Mouse (Mus musculus): ENCODE data around the gene Gabarap.
"Not testable (repeated sequence)": the region's sequence is repeated elsewhere in the genome, so short reads cannot be mapped to it uniquely, and the experiment has no call there.

The Gabarap gene

DNA sequence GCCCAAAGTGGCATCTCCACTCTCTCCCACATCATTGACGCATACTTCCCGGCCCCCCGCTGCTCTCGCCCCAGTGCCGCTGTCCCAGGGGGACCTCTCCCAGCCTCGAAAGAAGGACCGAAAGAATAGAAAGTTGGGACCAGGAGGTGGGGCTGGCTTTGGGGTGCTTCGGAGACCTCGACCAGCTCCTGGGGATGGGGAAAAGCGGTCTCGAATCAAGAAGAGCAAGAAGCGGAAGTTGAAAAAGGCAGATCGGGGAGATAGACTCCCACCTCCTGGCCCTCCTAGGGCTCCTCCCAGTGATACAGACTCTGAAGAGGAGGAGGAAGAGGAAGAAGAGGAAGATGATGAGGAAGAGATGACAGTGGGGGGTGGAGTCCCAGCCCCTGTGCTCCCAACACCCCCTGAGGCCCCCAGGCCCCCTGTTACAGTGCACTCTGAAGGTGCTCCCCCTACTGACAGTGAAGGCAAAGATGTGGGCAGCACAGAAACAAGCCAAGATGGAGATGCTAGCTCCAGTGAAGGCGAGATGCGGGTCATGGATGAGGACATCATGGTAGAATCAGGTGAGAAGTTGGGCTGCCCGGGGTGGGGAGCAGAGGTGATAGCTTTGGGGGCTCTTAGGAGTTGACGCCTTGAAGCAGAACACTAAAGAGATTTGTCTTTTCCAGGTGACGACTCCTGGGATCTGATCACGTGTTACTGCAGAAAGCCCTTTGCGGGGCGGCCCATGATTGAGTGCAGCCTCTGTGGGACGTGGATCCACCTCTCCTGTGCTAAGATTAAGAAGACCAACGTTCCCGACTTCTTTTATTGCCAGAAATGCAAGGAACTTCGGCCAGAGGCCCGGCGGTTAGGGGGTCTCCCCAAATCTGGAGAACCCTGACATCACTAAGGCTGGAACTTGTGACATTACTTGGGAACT, 7.9 kb downstream of the Gabarap start:
- DNase-seq (ENCODE audit: low read depth, low spot score), result no peak

DNA sequence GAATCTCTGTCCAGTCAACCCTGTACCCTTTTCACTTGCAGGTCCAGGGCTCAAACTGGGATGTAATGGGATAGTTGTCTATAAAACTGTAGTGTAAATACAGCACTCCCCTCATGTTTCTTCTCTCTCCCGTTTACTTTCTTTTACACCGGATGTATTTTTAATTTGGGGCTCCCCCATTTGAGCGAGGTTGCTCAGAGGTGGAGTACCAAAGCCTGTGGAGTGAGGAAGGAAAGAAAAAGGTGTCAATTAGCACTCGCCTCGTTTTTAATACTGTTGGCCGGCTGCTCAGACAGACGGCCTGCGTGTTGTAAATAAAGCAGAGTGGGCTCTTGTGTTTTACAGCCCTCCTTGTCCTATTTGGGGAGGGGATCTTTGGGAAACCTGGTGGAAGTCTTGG, 8.7 kb downstream of the Gabarap start:
- peak; percentile 49 for DNase-seq (ENCODE audit: low read depth, low spot score)

DNA sequence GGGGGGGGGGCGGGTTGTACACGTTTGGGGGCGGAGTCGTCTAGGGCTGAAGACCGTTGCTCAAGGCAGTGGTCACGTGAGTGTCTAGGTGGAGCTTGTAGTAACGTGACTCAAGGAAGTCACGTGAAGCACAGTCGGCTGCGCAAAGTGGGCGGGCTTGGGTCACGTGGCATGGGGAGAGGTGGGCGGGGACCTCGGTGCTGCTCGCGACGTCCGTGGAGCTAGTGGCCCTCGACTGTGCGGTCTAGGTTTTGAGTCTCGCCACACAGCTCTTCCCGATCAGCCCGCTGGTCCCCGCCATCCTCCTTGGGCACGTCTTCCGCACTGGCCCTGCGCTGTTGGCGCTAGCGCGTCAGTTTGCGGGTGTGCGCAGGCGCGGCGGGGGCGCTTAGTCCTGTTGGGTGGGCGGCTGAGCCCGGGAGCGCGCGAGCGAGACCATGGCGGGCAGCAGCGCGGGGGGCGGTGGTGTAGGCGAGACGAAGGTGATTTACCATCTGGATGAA, 9.5 kb downstream of the Gabarap start, which contains the start of gene Dvl2:
TSS of gene Dvl2 (plus strand) at position 200 of the 503 bp plus-strand sequence.
- peak; percentile 98 for DNase-seq (ENCODE audit: low read depth, low spot score)

DNA sequence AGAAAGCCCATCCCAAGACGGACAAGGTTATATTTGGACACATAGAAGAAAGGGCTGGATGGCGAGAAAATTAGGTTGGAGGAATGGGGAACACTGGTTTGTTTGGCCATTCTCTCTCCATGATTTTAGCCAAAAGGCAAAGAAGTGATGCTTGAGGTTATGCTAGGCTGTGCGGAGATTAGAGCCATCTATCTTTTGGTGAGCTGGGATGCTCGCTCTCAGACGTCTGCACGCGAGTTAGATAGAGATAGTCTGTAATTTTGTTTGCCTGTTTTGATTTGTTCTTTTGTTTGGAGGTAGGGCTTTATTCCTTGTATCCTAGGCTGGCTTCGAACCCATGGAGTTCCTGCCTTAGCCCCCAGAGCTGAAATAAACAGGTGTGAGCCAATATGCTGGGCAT, 10.2 kb downstream of the Gabarap start:
- DNase-seq (ENCODE audit: low read depth, low spot score), result no peak

DNA sequence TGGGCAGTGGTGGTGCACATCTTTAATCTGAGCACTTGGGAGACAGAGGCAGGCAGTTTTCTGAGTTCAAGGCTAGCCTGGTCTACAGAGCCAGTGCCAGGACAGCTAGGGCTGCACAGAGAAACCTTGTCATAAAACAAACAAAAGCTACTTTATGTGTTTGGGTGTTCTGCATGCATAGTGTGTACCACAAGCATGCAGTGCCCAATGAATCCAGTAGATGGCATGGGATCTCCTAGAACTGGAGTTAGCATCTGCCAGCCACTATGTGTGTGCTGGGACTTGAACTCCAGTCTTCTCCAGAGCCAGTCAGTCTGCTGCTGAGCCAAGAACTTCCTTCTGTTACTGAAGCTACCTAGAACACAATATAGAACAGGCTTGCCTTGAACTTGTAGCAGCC, 10.9 kb downstream of the Gabarap start:
- DNase-seq (ENCODE audit: low read depth, low spot score), result peak; percentile 76

DNA sequence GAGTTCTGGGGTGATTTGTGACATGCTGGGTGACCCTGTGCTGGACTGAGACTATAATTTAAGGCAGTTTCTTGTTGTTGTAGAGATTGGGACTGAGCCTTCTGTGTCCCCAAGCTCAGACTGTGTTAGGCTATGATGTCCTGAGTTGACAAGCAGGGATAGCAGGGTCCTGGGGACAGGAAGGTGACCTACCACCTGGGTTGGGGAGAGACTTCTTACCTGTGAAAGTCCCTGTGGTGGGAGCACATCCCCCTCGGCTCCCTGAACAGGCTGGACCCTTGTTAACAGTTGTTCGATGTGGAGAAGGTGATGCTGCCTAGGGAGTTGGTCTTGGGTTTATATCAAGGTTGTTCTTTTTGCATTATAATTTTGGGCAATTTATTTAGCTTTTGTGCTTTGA, 11.5 kb downstream of the Gabarap start:
- DNase-seq (ENCODE audit: low read depth, low spot score), result no peak

DNA sequence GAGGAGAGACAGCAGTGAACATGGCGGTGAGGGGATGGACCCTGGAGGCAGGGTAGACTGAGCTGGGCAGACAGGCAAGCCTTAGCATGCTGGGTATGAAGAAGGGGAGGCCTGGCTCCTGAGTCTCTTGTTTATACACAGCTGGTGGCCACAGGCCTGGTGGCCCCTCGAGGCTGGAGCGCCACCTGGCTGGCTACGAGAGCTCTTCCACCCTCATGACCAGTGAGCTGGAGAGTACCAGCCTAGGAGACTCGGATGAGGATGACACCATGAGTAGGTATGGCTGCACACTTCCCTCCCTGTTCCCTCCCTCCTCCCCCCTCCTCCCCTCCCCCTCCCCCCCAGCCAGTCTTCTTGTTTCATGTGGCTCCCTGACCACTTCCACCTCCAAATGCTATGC, 14.6 kb downstream of the Gabarap start:
- peak; percentile 64 for DNase-seq (ENCODE audit: low read depth, low spot score)

DNA sequence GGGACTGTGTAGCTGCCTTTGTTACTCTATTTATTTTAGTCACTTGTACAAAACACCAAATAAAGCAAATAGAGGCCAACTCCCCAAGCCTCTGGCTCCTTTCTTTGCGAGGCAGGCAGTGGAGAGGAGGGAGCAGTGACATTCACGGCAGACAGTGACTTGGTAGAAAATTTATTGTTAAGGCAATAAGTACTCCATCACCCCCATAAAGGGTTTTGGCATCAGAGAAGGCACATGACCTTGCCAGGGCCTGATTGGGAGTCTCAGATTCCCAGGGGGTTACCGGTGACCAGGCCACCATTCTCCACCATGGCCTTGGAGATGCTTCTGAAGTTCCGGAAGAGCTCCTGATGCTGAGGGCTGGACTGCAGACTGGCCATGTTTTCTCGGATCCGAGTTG, 19.1 kb downstream of the Gabarap start:
- DNase-seq (ENCODE audit: low read depth, low spot score), result no peak

DNA sequence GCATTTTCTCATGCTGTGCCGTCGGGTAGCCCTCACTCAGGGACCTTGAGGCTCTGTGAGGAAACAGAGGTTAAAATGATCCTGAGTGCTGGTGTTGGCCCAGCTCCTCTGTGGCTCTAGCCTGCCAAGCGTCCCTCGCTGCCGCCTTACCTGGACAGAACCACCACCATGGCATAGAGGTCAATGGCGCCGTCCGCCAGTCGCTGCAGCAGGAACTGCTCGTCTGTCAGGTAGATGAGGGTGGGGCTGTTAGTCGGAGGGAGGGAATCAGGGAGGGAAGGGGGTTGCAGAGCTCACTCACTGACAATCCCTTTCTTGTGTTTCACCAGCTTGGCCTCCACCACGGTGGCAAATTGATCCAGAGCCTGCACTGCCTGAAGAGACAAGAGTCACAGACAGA, 19.6 kb downstream of the Gabarap start:
- no peak for DNase-seq (ENCODE audit: low read depth, low spot score)

DNA sequence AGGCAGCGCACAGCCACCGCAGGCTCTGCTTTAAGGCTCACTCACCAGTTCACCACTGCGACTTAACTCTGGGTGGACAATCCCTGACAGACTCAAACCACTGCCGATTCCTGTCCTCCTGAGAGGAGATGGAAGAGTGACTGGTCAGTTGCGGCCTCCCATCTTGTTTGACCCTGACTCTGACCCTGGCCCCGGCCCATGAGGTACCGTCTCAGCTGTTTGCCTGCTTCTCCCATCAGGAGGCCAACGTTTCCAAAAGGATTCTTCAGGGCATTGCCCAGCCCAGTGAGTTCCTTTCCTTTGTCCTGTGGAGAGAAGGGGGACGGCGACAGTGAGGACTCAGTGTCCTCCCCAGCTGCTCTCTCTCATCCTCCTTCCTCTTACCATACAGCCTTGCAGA, 20.0 kb downstream of the Gabarap start:
- no peak for DNase-seq (ENCODE audit: low read depth, low spot score)

DNA sequence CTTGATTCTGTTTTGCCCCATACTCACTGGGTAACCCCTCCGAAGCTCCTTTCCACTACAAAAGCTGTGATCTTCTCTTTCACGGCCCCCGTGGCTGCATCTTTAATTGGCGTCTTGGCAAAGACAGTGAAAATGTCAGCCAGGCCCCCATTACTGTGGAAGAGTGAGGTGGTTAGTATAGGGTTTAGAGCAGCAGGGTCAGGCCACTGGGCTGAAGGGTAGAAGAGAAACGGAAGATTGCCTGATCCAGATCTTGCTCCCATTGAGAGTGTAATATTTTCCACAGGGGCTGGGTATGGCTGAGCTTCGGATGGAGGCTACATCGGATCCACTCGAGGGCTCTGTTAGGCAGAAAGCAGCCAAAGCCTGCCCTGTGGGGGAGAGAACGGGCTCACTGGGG, 22.0 kb downstream of the Gabarap start:
- DNase-seq (ENCODE audit: low read depth, low spot score), result no peak

DNA sequence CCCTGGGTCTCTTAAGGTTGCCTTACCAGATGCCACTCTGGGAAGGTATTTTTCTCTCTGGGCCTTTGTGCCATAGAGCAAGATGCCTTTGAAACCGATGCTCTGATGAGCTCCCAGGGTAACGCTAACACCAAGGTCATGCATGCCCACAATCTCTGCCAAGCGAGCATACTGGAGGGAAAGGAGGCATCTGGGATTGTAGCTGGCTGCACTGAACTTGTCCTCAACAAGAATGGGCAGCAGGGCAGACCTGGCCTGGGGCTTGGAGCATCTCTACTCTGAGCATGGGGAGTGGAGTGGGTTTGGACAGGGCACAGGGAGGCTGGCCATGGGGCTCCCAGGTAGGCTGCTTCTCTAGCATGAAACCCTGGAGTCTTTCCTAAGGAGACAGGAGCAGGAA, 22.5 kb downstream of the Gabarap start:
- DNase-seq (ENCODE audit: low read depth, low spot score), result no peak

DNA sequence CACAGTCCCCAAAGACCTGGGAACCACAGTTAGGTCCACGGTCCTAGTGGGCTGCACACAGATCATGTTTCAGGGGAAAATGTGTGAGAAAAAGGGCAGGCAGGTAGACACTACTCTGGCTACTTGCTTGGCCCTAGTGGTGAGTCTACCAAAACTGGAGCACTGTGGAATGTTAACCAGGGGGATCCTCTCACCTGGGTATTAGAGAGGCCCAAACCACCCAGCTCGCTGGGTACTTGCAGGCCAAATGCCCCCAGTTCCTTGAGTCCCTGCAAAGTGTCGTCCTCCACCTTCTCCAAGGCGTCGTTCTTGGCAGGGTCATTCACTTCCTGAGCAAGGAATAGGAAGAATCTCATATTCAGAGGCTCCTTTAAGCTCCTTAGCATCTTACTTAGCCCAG, 23.1 kb downstream of the Gabarap start:
- no peak for DNase-seq (ENCODE audit: low read depth, low spot score)

DNA sequence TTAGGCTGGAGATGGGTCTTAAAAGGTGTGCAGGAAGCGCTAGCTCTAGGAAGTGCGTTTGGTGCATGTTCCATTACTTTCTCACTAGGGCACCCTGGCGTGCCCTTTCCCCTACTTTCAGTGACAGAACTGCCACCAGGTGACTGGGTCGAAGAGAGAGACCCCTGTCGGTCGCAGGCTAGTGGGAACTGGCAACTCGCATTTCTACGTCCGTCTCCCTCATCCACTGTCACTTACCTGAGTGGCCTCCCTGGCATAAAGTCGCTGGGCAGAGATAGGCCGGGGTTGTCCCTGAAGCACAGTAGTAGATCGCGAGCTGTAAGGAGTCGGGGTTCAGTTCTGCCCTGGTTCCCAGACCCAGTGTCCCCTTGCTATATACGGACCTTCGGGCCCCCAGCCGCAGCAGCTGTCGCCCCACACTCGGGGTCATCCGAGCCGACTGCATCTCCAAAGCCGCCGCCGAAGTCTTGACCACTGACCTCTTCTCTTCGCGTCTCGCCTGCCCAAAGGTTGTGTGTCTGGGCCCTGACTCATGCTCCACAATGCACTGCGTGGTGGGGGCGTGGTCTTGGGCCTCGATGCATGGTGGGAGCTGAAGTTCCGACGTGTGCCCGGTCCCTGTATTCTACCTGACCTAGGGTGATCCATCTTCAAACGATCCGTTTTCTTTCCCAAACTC, 24.1 kb downstream of the Gabarap start, which contains the start of gene Acadvl:
TSS of gene Acadvl (minus strand) at position 532 of the 679 bp plus-strand sequence.
- DNase-seq (ENCODE audit: low read depth, low spot score), result peak; percentile 80

DNA sequence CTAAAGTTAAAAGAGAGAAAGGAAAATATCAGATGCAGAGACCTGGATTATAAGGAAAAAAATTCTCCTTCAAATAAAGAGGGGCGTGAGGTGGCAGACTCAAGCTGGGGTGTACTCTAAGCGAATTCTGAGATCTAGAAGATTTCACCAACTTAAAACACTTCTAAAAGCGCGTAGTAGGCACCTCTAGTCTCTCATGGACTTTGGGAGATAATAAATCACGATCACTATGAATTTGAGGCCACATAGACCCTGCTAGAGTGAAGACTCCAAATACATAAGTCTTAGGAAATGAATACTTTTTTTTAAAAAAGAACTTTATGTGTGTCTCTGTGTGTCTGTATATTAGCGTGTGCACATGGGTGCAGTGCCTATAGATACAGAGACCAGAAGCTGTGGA, 24.7 kb downstream of the Gabarap start:
- DNase-seq (ENCODE audit: low read depth, low spot score), result no peak

DNA sequence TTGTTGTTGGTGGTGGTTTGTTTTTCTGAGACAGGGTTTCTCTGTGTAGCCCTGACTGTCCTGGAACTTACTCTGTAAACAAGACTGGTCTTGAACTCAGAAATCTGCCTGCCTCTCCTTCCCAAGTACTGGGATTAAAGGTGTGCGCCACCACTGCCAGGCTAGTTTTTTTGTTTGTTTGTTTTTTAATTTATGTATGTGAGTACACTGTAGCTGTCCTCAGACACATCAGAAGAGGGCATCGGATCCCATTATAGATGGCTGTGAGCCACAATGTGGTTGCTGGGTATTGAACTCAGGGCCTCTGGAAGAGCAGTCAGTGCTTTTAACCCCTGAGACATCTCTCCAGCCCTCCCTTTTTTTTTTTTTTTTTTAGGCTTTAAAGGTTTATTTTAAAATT, 25.2 kb downstream of the Gabarap start:
- DNase-seq (ENCODE audit: low read depth, low spot score), result not testable (repeated sequence)

DNA sequence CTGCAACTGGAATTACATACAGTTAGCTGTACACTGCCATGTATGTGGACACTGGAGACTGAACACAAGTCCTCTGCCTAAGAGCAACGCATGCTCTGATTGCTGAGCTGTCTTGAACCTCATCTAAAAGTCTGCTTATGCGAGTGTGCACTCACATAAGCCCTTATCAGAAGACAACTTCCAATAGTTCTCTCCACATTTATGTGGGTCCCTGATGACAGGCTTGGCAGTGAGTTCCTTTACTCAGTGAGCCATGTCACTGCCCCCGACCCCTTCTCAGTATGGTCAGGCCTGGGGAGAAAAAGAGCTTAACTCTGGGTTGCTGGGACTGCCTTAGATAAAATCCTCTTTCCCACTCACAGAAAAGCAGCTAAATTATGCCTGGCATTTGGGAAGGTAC, 25.7 kb downstream of the Gabarap start, which contains the start of gene Dlg4:
TSS of gene Dlg4 (plus strand) at position 274 of the 400 bp plus-strand sequence.
- no peak for DNase-seq (ENCODE audit: low read depth, low spot score)

DNA sequence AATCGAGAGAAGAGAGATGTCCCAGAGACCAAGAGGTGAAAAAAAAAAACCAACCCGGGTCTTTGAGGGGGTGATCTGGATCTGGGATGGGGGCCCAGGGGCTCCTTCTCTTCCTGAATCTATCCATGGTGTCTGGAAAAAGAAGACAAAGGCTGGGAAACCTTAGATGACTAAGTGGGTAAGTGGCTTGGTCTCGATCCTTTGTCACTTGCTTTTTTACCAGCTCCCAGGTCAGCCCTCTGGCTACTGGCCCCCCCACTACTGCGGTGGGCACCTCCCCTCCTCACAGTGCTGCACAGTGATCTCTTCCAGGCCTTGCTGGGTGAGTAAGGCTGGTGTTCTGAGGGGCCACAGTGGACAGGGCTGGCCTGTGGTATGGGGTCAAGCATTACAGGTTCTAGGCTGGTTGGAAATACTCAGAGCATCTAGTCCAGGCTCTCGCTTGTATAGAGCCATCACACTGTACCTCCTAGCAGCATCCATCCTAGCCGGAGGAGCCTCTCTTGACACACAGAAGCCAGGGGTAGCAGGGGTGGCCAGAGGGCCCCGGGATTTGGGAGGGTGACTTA, 26.3 kb downstream of the Gabarap start:
- no peak for DNase-seq (ENCODE audit: low read depth, low spot score)

DNA sequence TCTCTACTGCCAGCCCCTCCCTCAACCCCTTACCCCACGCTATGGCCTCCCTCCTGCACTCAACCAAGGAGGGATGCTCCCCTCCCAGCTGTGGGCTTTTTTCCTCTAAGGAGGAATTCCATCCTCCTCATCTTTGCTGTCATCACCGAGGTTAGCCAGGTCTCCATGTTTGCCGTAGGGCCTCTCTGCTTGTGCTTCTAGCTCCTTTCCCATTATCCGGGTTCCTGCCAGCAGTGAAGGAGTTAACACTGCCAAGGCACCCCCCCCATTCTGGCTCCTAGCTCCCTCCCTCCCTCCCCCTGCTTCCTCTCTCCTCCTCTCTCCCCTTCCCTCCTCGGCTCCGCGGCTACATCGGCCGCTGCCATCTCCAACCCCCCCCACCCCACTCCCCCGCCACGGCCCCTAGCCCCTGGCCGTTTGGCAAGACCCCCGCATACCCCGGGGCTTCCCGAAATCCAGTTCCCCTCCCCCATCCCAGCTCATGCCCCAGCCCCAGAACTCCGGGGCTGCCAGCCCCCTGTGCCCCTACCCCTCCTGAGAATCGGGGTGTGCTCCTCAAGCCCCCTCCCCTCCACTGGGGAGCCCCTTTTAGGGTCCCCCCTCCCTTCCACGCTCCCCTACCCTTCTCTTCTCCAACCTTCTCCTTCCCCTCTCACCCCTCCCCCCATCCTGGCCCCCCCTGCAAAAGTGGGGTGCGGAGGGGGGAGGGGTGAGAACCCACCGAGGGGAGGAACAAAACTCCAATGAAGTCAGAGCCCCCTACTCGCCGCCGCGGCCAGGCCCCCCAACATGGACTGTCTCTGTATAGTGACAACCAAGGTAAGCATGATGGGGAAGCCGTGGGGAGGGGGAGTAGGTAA, 27.4 kb downstream of the Gabarap start:
- DNase-seq (ENCODE audit: low read depth, low spot score), result peak; percentile 63

DNA sequence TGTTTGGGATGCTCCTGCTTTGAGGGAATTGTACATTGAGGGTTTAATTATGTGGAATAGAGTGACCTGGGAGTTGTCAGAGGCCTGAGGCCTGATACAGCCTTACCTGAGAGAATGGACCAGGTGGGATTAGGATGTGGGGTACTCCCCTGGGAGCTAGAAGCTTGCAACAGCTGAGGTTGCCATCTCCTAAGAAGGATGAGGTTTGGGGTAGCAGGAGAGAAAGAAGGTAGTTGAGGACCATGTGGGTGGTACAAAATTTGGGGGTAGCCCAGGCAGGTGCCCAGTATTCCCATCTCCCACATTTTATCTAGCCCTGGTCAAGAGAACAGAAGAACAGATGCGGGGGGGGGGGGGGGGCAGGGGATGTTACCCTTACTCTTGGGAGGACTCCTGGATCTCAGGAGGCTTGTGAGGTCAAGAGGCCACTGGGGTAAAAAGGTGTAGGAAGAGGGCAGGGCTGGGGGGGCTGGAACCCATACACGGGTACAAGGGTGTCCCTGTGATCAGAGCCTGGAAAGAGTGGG, 28.6 kb downstream of the Gabarap start:
- DNase-seq (ENCODE audit: low read depth, low spot score), result no peak
